Mouse (Mus musculus) lung, postnatal 0 days (tissue): ENCODE results near the gene Sar1a. TPM values are rescaled to one million over a fixed set of nuclear protein-coding genes. Genes with fewer than 3 reads are reported as not detected.

ENCODE experiments used
- ATAC-seq: fragments of 200-750 bp; cut with Nextera tagmentation; 2 replicates; pipeline ENCODE4 v1.8.0; 2017; ENCODE audit warnings: moderate library complexity
- DNase-seq: peaks from one replicate; pipeline ENCODE4 v3.0.0-alpha.2; 2016; ENCODE audit warnings: low spot score
- H3K27ac ChIP-seq: fragments of 300-500 bp; sonication (generic); 2 replicates; pipeline ENCODE4 v1.5.1; 2014; ENCODE audit warnings: antibody characterized with exemption, mild to moderate bottlenecking, low read length, mixed read lengths
- H3K27me3 ChIP-seq: fragments of 300-500 bp; sonication (generic); replicated peaks from 2 replicates; pipeline ENCODE4 v1.6.1; 2014; ENCODE audit warnings: low read length, mixed read lengths; ENCODE audit not compliant: insufficient read depth
- H3K36me3 ChIP-seq: fragments of 300-500 bp; sonication (generic); 2 replicates; pipeline ENCODE4 v1.6.1; 2014; ENCODE audit warnings: low read length, mixed read lengths; ENCODE audit not compliant: insufficient read depth
- H3K4me1 ChIP-seq: fragments of 300-500 bp; sonication (generic); 2 replicates; pipeline ENCODE4 v1.6.1; 2014; ENCODE audit warnings: antibody characterized with exemption, low read depth, low read length, mixed read lengths; ENCODE audit not compliant: insufficient read depth
- H3K4me2 ChIP-seq: fragments of 300-500 bp; sonication (generic); replicated peaks from 2 replicates; pipeline ENCODE4 v1.6.1; 2014; ENCODE audit warnings: low read depth, mild to moderate bottlenecking, low read length, moderate library complexity, mixed read lengths
- H3K4me3 ChIP-seq: fragments of 300-500 bp; sonication (generic); 2 replicates; pipeline ENCODE4 v1.5.1; 2014; ENCODE audit warnings: low read depth, low read length
- H3K9ac ChIP-seq: fragments of 300-500 bp; sonication (generic); replicated peaks from 2 replicates; pipeline ENCODE4 v1.6.1; 2014; ENCODE audit warnings: low read depth, mild to moderate bottlenecking
- H3K9me3 ChIP-seq: fragments of 300-500 bp; sonication (generic); 2 replicates; pipeline ENCODE4 v1.6.1; 2016; ENCODE audit warnings: low read length, mixed read lengths
- CTCF ChIP-seq: IDR thresholded peaks from 2 replicates; pipeline ENCODE4 v1.5.1; 2016; ENCODE audit warnings: antibody characterized with exemption, mild to moderate bottlenecking
- EP300 ChIP-seq: IDR thresholded peaks from 2 replicates; pipeline ENCODE4 v1.6.1; 2016; ENCODE audit warnings: antibody characterized with exemption, mild to moderate bottlenecking, control low read depth
- WGBS: fragments of 180-500 bp; shearing (Covaris S2); extraction: QIAGEN DNeasy Blood & Tissue Kit; methylation state at CpG from one replicate; pipeline ENCODE4 v1.1.7; 2014; 5-methylcytosine and 5-hydroxymethylcytosine counted together
- polyA plus RNA-seq: library from polyadenylated mRNA; unstranded; fragments of >200 nt; fragmentation: Nextera tagmentation; extraction: Ambion mirVana; gene quantifications from 2 replicates; pipeline ENCODE4 v1.2.1, GENCODE M21; 2015

The Sar1a gene
- polyA plus RNA-seq, 1 experiment from 2014 or later = 184 TPM

- H3K36me3 ChIP-seq = 0 out of 2 replicates have a peak, but pooled peaks cover 4% of the 10 kb centered on the region
- TF ChIP-seq EP300 (no peak), CTCF (no peak)
Observed at GRCm38 (mm10) chr10:61661887-61662286, 18.2 kb upstream of the Sar1a start.

GRCm38 (mm10) chr10:61662391-61662988 is 17.6 kb upstream of the Sar1a start:
- Histone ChIP-seq H3K9ac (no peak overlapping the region), H3K4me3 (no peak overlapping the region), H3K27ac (no peak overlapping the region), H3K9me3 (no peaks in the 10 kb centered on the region), H3K4me2 (no peak overlapping the region), H3K27me3 (no peaks in the 10 kb centered on the region), H3K4me1 (no peaks in the 10 kb centered on the region), H3K36me3 (0 out of 2 replicates have a peak, but pooled peaks cover 4% of the 10 kb centered on the region)
- TF ChIP-seq EP300 (no peak), CTCF (no peak)
- DNase-seq = peak; percentile 30
- peak; percentile 26; the same call in 1 of the 2 replicates for ATAC-seq
- 72% methylated on average over 10 of the region's 10 CpGs for WGBS

More at GRCm38 (mm10) chr10:61661887-61662286, 18.2 kb upstream of the Sar1a start:
- Histone ChIP-seq H3K4me1 (no peaks in the 10 kb centered on the region), H3K4me2 (no peak overlapping the region), H3K9me3 (no peaks in the 10 kb centered on the region), H3K27me3 (no peaks in the 10 kb centered on the region), H3K9ac (no peak overlapping the region), H3K4me3 (no peak overlapping the region), H3K27ac (no peak overlapping the region)
- 69% methylated on average over 8 of the region's 8 CpGs for WGBS
- peak; percentile 57 for DNase-seq
- ATAC-seq = peak; percentile 71

- Histone ChIP-seq H3K27ac (no peak overlapping the region), H3K9me3 (no peaks in the 10 kb centered on the region), H3K27me3 (no peaks in the 10 kb centered on the region), H3K4me2 (no peak overlapping the region), H3K9ac (no peak overlapping the region), H3K4me1 (no peaks in the 10 kb centered on the region), H3K36me3 (0 out of 2 replicates have a peak, but pooled peaks cover 4% of the 10 kb centered on the region), H3K4me3 (no peak overlapping the region)
- DNase-seq (no peak), ATAC-seq (no peak)
- TF ChIP-seq CTCF = no peak
- no peak for TF ChIP-seq EP300
- WGBS = 92% methylated on average over 10 of the region's 10 CpGs
Observed at GRCm38 (mm10) chr10:61665111-61665510, 15.0 kb upstream of the Sar1a start.

- 91% methylated on average over 3 of the region's 3 CpGs for WGBS
- 0 out of 2 replicates have a peak, but pooled peaks cover 4% of the 10 kb centered on the region for H3K36me3 ChIP-seq
Observed at GRCm38 (mm10) chr10:61665651-61666050, 14.4 kb upstream of the Sar1a start.

GRCm38 (mm10) chr10:61669289-61669688 is 10.8 kb upstream of the Sar1a start:
- H3K4me3 ChIP-seq = no peak overlapping the region
- no peak overlapping the region for H3K9ac ChIP-seq
- no peaks in the 10 kb centered on the region for H3K9me3 ChIP-seq
- H3K27me3 ChIP-seq = no peaks in the 10 kb centered on the region
- DNase-seq (no peak), ATAC-seq (no peak)
- H3K27ac ChIP-seq = no peak overlapping the region
- WGBS = 66% methylated on average over 7 of the region's 7 CpGs
- H3K36me3 ChIP-seq = no peaks in the 10 kb centered on the region
- TF ChIP-seq EP300 (no peak), CTCF (no peak)
- no peak overlapping the region for H3K4me2 ChIP-seq
- no peaks in the 10 kb centered on the region for H3K4me1 ChIP-seq

More at GRCm38 (mm10) chr10:61665651-61666050, 14.4 kb upstream of the Sar1a start:
- Histone ChIP-seq H3K27ac (no peak overlapping the region), H3K4me2 (no peak overlapping the region), H3K4me1 (no peaks in the 10 kb centered on the region), H3K9me3 (no peaks in the 10 kb centered on the region), H3K4me3 (no peak overlapping the region), H3K9ac (no peak overlapping the region), H3K27me3 (no peaks in the 10 kb centered on the region)
- DNase-seq (no peak), ATAC-seq (no peak)
- TF ChIP-seq EP300 (no peak), CTCF (no peak)

GRCm38 (mm10) chr10:61669896-61670295 is 10.2 kb upstream of the Sar1a start:
- Histone ChIP-seq H3K27ac (no peak overlapping the region), H3K9ac (no peak overlapping the region), H3K27me3 (no peaks in the 10 kb centered on the region), H3K4me2 (no peak overlapping the region), H3K4me3 (no peak overlapping the region), H3K4me1 (no peaks in the 10 kb centered on the region), H3K36me3 (no peaks in the 10 kb centered on the region), H3K9me3 (no peaks in the 10 kb centered on the region)
- DNase-seq (peak; percentile 29), ATAC-seq (peak; percentile 48)
- TF ChIP-seq EP300 = no peak
- TF ChIP-seq CTCF = no peak
